Mouse (Mus musculus): ENCODE measurements around the gene Plxnd1. TPM values are rescaled to one million over a fixed set of nuclear protein-coding genes. Genes with fewer than 3 reads are reported as not detected.
A peak's percentile ranks its signal among the peaks of the same experiment; 100 is the strongest.

The Plxnd1 gene
- total and polyA plus RNA-seq, 2 experiments from 2014 or later = 2.8 to 17.3 TPM

DNA sequence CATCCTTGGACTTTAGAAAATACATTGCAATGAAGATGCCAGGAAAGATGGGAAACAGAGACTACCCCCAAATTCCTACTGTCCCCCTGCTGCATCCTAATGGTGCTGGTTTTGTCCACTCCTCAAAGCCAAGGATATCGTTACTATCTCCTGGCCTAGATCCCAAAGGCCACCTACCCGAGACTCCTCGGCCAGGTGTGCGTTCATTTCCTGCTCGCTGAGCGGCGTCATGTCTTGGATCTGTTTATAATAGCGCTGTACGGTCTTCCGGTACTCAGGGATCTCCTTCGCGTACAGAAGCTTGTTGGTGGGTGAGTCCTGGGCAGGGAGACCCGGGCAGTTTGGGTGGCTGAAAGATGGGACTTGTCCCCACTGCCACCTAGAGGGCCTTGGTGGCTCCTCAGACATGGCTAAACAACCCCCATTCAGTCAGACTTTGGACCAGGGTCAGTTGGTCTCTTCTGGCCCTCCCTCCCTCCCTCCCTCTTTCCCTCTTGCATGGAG, 38.3 kb downstream of the Plxnd1 start:
- TF ChIP-seq CTCF (IDR thresholded peaks at IDR 0.05) = peak; percentile 38
- Histone ChIP-seq H3K4me3 (ENCODE audit: low read depth, low read length) (no peak overlapping the region), H3K27ac (ENCODE audit: low read depth, low read length) (no peak overlapping the region), H3K4me2 (ENCODE audit: low read depth, low read length, poor library complexity, severe bottlenecking) (no peak overlapping the region), H3K4me1 (ENCODE audit: insufficient read depth, low read length) (no peaks in the 10 kb centered on the region; the same call in 1 of the 2 replicates), H3K36me3 (ENCODE audit: insufficient read depth, low read length) (no peaks in the 10 kb centered on the region), H3K9me3 (ENCODE audit: low read length) (no peaks in the 10 kb centered on the region), H3K9ac (replicated peaks; ENCODE audit: low read length, poor library complexity, severe bottlenecking) (no peak overlapping the region), H3K27me3 (ENCODE audit: insufficient read depth, low read length) (no peaks in the 10 kb centered on the region; the same call in 1 of the 2 replicates)
- DNase-seq (ENCODE audit: low spot score) (peak; percentile 68), ATAC-seq (ENCODE audit: low FRiP score) (no peak)
- WGBS = 85% methylated on average over 13 of the region's 13 CpGs

DNA sequence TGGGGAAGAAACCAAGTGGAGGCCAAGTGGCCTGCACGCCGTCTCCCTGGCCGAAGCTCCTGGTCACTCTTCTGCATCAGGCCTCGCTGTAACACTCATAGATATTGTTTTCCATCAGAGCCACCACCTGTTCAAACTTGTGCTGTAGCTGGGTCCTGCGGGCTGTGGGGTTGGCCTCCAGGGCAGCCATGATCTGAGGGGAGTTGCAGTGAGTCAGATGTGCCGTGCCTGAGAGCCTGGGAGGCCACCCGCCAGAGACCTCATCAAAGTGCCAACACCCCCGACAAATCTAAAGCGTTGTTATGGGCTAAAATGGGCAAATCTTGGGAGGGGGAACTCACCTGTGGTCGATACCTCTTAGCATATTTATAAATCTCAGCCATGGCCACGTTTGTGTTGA, 39.1 kb downstream of the Plxnd1 start:
- WGBS = 87% methylated on average over 11 of the region's 11 CpGs
- H3K9ac ChIP-seq (replicated peaks; ENCODE audit: low read length, poor library complexity, severe bottlenecking) = no peak overlapping the region
- H3K4me2 ChIP-seq (ENCODE audit: low read depth, low read length, poor library complexity, severe bottlenecking) = no peak overlapping the region
- no peaks in the 10 kb centered on the region; the same call in 1 of the 2 replicates for H3K27me3 ChIP-seq (ENCODE audit: insufficient read depth, low read length)
- H3K4me1 ChIP-seq (ENCODE audit: insufficient read depth, low read length) = no peaks in the 10 kb centered on the region; the same call in 1 of the 2 replicates
- ATAC-seq (ENCODE audit: low FRiP score) (no peak), DNase-seq (ENCODE audit: low spot score) (no peak)
- H3K9me3 ChIP-seq (ENCODE audit: low read length) = no peaks in the 10 kb centered on the region
- no peak overlapping the region for H3K27ac ChIP-seq (ENCODE audit: low read depth, low read length)
- H3K36me3 ChIP-seq (ENCODE audit: insufficient read depth, low read length) = no peaks in the 10 kb centered on the region
- TF ChIP-seq CTCF (IDR thresholded peaks at IDR 0.05) = no peak
- H3K4me3 ChIP-seq (ENCODE audit: low read depth, low read length) = no peak overlapping the region

DNA sequence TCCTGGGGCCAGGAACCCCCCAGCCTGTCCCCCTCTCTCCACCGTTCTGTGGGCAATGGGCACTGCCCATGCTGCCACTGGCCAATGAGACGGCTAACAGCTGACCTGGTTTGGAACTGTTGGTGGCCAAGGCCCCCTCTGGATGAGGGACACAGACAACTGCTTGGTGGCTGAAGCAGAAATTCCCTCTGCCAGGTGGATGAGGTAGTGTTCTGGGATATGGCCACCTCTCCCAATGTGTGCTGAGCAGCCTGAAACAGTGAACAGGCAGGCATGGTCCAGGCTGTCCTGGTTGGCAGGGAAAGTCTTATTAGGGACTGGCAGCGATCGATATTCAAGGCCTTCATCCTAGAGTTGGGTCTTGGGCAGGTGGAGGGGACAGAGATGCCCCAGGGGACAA, 39.6 kb downstream of the Plxnd1 start:
- ATAC-seq (ENCODE audit: low FRiP score) (no peak), DNase-seq (ENCODE audit: low spot score) (no peak)
- Histone ChIP-seq H3K27ac (ENCODE audit: low read depth, low read length) (no peak overlapping the region), H3K27me3 (ENCODE audit: insufficient read depth, low read length) (no peaks in the 10 kb centered on the region; the same call in 1 of the 2 replicates), H3K36me3 (ENCODE audit: insufficient read depth, low read length) (no peaks in the 10 kb centered on the region), H3K4me3 (ENCODE audit: low read depth, low read length) (no peak overlapping the region), H3K4me2 (ENCODE audit: low read depth, low read length, poor library complexity, severe bottlenecking) (no peak overlapping the region), H3K9me3 (ENCODE audit: low read length) (no peaks in the 10 kb centered on the region), H3K4me1 (ENCODE audit: insufficient read depth, low read length) (no peaks in the 10 kb centered on the region; the same call in 1 of the 2 replicates), H3K9ac (replicated peaks; ENCODE audit: low read length, poor library complexity, severe bottlenecking) (no peak overlapping the region)
- WGBS = 83% methylated on average over 4 of the region's 4 CpGs
- TF ChIP-seq CTCF (IDR thresholded peaks at IDR 0.05) = no peak

DNA sequence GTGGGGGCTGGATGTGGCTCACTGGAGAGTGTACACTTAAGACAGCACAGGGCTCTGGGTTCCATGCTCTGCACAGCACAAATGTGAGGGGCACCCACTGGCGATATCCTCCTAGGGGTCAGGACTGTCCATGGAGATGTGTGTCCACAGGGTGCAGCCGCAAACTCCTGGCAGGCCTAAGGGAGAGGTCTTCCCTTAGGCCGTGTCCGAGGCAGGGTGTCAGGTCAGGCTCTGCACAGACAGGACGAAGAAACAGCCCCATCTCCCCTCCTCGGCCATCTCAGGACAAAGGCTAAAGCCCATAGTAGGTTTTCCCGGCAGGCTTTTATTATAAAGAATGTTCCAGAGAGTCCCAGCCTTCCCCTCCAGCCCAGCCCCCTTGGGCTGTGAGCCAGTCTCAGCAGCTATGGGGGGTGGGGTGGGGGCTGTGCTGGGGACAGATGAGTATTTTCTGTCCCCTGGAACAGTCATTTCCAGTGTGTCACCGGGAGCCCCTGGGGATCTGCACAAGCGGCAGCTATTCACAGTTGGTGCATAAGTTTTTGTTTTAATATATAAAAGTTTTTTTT, 40.2 kb downstream of the Plxnd1 start:
- 73% methylated on average over 9 of the region's 9 CpGs for WGBS
- ATAC-seq (ENCODE audit: low FRiP score) = no peak
- no peak for TF ChIP-seq CTCF (IDR thresholded peaks at IDR 0.05)
- no peaks in the 10 kb centered on the region for H3K36me3 ChIP-seq (ENCODE audit: insufficient read depth, low read length)
- no peak overlapping the region for H3K4me3 ChIP-seq (ENCODE audit: low read depth, low read length)
- H3K9ac ChIP-seq (replicated peaks; ENCODE audit: low read length, poor library complexity, severe bottlenecking) = no peak overlapping the region
- H3K4me1 ChIP-seq (ENCODE audit: insufficient read depth, low read length) = no peaks in the 10 kb centered on the region; the same call in 1 of the 2 replicates
- H3K9me3 ChIP-seq (ENCODE audit: low read length) = no peaks in the 10 kb centered on the region
- H3K27ac ChIP-seq (ENCODE audit: low read depth, low read length) = no peak overlapping the region
- H3K27me3 ChIP-seq (ENCODE audit: insufficient read depth, low read length) = no peaks in the 10 kb centered on the region; the same call in 1 of the 2 replicates
- DNase-seq (ENCODE audit: low spot score) = no peak
- H3K4me2 ChIP-seq (ENCODE audit: low read depth, low read length, poor library complexity, severe bottlenecking) = no peak overlapping the region

DNA sequence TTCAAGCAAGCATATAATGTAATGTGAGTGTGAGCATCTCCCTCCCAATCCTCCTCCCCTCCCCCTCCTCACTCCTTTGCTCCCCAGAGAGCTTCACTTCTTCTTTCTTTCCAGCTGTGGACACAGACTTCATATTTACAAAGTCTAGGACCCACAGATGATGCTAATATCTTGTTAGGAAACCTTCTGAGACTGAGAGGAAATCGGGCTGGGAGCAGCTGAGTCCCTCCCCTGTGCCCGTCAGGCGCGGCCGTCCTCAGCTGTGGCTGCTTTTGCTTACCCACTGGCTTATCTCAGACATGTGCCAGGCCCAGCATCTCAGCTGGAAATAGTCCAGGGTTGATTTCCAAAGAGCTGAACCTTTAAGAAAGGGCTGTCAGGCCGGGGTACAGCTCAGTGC, 48.4 kb downstream of the Plxnd1 start:
- H3K4me1 ChIP-seq (ENCODE audit: insufficient read depth, low read length) = no peaks in the 10 kb centered on the region
- 46% methylated on average over 6 of the region's 6 CpGs for WGBS
- ATAC-seq (ENCODE audit: low FRiP score) (no peak), DNase-seq (ENCODE audit: low spot score) (peak; percentile 66)
- TF ChIP-seq CTCF (IDR thresholded peaks at IDR 0.05) = no peak
- no peak overlapping the region for H3K4me3 ChIP-seq (ENCODE audit: low read depth, low read length)
- no peaks in the 10 kb centered on the region for H3K9me3 ChIP-seq (ENCODE audit: low read length)
- H3K27me3 ChIP-seq (ENCODE audit: insufficient read depth, low read length) = no peaks in the 10 kb centered on the region
- H3K36me3 ChIP-seq (ENCODE audit: insufficient read depth, low read length) = no peaks in the 10 kb centered on the region
- no peak overlapping the region for H3K9ac ChIP-seq (replicated peaks; ENCODE audit: low read length, poor library complexity, severe bottlenecking)
- H3K27ac ChIP-seq (ENCODE audit: low read depth, low read length) = no peak overlapping the region
- no peak overlapping the region for H3K4me2 ChIP-seq (ENCODE audit: low read depth, low read length, poor library complexity, severe bottlenecking)

DNA sequence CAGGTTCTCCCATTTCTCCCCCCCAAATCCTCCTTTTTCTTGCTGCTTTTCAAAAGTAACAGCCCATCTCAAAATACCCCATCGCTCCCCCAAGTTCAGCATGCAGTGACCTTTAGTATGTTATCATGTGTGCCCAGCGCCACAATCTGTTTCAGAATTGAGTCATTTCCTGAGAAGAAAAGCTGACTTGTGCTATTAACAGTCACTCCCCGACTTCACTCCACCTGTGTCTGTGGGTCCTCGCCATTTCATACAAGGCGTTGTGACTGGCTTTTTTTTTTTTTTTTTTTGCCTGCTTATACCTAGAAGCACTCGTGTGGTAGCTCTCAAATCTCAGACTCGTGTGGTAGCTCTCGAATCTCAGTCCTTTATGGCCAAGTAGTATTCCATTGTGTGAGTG, 49.2 kb downstream of the Plxnd1 start:
- ATAC-seq (ENCODE audit: low FRiP score) = no peak
- no peak for TF ChIP-seq CTCF (IDR thresholded peaks at IDR 0.05)

More for the DNA sequence above, 49.2 kb downstream of the Plxnd1 start:
- Histone ChIP-seq H3K9ac (replicated peaks; ENCODE audit: low read length, poor library complexity, severe bottlenecking) (no peak overlapping the region), H3K27me3 (ENCODE audit: insufficient read depth, low read length) (no peaks in the 10 kb centered on the region), H3K9me3 (ENCODE audit: low read length) (no peaks in the 10 kb centered on the region), H3K4me1 (ENCODE audit: insufficient read depth, low read length) (no peaks in the 10 kb centered on the region), H3K4me2 (ENCODE audit: low read depth, low read length, poor library complexity, severe bottlenecking) (no peak overlapping the region), H3K36me3 (ENCODE audit: insufficient read depth, low read length) (no peaks in the 10 kb centered on the region), H3K4me3 (ENCODE audit: low read depth, low read length) (no peak overlapping the region), H3K27ac (ENCODE audit: low read depth, low read length) (no peak overlapping the region)
- WGBS = 84% methylated on average over 8 of the region's 8 CpGs
- no peak for DNase-seq (ENCODE audit: low spot score)
